Mouse (Mus musculus) C2C12 (cell line): ENCODE measurements around the gene Usp21. TPM values are rescaled to one million over a fixed set of nuclear protein-coding genes. Genes with fewer than 3 reads are reported as not detected.
A peak's percentile ranks its signal among the peaks of the same experiment; 100 is the strongest.

Source experiments
- H3K27me3 ChIP-seq: one replicate; pipeline ENCODE4 v1.6.1; 2011; ENCODE audit not compliant: control insufficient read depth, insufficient read depth, insufficient read length
- H3K36me3 ChIP-seq: one replicate; pipeline ENCODE4 v1.6.1; 2011; ENCODE audit not compliant: control insufficient read depth, insufficient read depth
- H3K4me3 ChIP-seq: one replicate; pipeline ENCODE4 v1.5.1; 2011; ENCODE audit warnings: mild to moderate bottlenecking, control low read depth; ENCODE audit not compliant: poor library complexity, insufficient read depth, severe bottlenecking
- H3K79me2 ChIP-seq: one replicate; pipeline ENCODE4 v1.6.1; 2011; ENCODE audit not compliant: control insufficient read depth, insufficient read depth
- H3K79me3 ChIP-seq: one replicate; pipeline ENCODE4 v1.6.1; 2011; ENCODE audit warnings: low read depth, control low read depth
- H3ac ChIP-seq: one replicate; pipeline ENCODE3; 2011; ENCODE audit warnings: low read depth; ENCODE audit not compliant: control insufficient read depth, insufficient read length
- CEBPB ChIP-seq: IDR thresholded peaks from one replicate; pipeline ENCODE4 v1.6.1; 2011; ENCODE audit warnings: low read depth, mild to moderate bottlenecking, control low read depth, moderate library complexity
- CTCF ChIP-seq: IDR thresholded peaks from one replicate; pipeline ENCODE4 v1.5.1; 2011; ENCODE audit not compliant: control insufficient read depth, insufficient read depth, insufficient read length
- FOSL1 ChIP-seq: IDR thresholded peaks from one replicate; pipeline ENCODE4 v1.8.0; 2011; ENCODE audit warnings: mild to moderate bottlenecking, low read length; ENCODE audit not compliant: poor library complexity, insufficient read depth, severe bottlenecking
- MAX ChIP-seq: IDR thresholded peaks from one replicate; pipeline ENCODE4 v1.6.1; 2011; ENCODE audit warnings: mild to moderate bottlenecking, control low read depth
- MYOD1 ChIP-seq: IDR thresholded peaks from one replicate; pipeline ENCODE4 v1.6.1; 2011; ENCODE audit warnings: low read depth; ENCODE audit not compliant: control insufficient read depth, insufficient read length
- MYOG ChIP-seq: IDR thresholded peaks from one replicate; pipeline ENCODE4 v1.6.1; 2011; ENCODE audit not compliant: control insufficient read depth, insufficient read length; ENCODE audit errors: extremely low read depth
- USF1 ChIP-seq: IDR thresholded peaks from one replicate; pipeline ENCODE4 v1.6.1; 2011; ENCODE audit warnings: low read depth, mild to moderate bottlenecking, control low read depth, moderate library complexity
- polyA plus RNA-seq: library from polyadenylated mRNA; unstranded; fragments of >200 nt; fragmentation: generic; extraction: Trizol; gene quantifications from one replicate; pipeline ENCODE4 v1.2.1, GENCODE M21; 2012; ENCODE audit warnings: missing spikeins

Usp21 gene
- polyA plus RNA-seq, 1 experiment = 20.6 TPM

DNA sequence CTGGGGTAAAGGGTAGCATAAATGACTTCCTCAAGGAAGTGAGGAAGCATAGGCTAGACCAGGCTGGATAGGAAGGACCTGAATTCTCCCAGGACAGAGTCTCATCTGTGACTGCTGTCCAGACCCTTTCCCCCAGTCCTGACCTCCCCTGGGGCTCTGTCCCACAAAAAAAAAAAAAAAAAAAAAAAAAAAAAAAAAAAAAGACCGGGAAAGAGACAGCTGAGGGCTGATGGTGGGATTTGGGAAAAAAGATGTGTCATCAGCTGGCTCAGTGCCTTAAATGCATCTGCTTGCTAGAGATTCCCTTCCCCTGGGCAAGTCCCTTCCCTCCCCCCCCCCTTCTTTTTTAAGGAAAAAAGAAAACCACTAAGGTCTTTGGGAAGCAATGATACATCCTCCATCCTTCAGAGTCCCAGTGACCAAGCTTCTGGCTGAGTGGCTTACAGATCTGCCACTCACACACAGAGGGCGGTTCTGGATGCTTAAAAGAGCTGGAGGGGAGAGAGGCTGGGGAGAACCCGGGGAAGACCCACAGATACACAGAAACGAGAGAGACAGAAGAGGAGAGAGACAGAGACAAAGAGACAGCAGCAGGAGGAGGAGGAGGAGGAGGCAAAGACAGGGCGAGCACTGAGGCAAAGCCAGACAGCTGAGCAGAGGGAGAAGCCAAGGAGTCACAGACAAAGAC lies 37.7 kb downstream of the Usp21 start, which contains the start of gene Adamts4:
Gene Adamts4, plus strand, starts transcription at position 509 of the 688 bp plus-strand sequence.
- Histone ChIP-seq H3K27me3 (no peaks in the 10 kb centered on the region), H3K36me3 (peaks cover 5% of the 10 kb centered on the region), H3ac (peak within 1 kb of the TSS; percentile 72), H3K79me3 (peaks cover 15% of the 10 kb centered on the region), H3K79me2 (peaks cover 18% of the 10 kb centered on the region), H3K4me3 (peak within 1 kb of the TSS; percentile 29)
- TF ChIP-seq FOSL1 (no peak), MYOD1 (peak; percentile 57)

DNA sequence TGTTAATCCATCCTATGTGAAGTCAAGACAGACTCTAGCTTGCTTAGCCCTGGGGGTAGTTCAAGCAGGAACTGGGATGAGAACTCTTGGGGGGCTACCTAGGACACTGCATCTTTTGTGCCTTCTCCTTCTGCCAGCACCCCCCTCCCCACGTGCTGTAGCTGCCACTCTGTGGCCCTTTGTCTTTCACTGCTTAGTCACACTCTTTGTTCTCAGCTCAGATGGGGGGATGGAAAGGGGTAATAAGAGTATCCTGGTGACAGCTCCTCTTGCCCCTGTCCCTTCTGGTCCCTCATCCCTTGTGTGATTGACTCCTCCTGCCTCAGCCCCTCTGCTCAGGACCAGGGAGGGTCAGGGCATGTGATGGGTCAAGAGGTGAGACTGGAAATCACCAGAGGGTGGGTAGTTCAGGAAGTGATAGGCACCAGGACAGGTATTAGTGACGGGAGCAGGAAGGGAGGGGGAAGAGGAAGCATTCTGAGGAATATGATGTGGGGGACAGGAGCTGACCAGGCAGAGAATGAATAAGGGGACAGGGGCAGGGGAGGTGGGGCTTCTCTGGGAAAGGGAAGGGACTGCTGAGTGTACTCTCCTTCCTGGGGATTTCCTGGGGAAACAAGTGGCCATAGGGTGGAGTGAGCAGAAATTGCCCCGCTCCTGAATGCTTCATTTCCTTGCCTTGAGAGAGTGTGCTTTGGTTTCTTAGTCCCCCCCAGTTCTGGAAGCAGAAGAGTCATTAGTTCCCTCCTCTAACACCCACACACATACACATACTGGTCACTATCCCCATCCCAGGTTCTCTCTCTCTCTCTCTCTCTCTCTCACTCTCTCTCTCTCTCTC lies 39.2 kb downstream of the Usp21 start:
- Histone ChIP-seq H3K79me2 (peaks cover 28% of the 10 kb centered on the region), H3K27me3 (no peaks in the 10 kb centered on the region), H3K36me3 (peaks cover 1% of the 10 kb centered on the region), H3K4me3 (no peak overlapping the region), H3ac (no peak overlapping the region), H3K79me3 (peaks cover 17% of the 10 kb centered on the region)
- no peak for TF ChIP-seq USF1
- TF ChIP-seq CTCF = no peak
- TF ChIP-seq MAX = no peak
- TF ChIP-seq MYOD1 = no peak
- TF ChIP-seq MYOG = no peak
- no peak for TF ChIP-seq FOSL1
- no peak for TF ChIP-seq CEBPB

DNA sequence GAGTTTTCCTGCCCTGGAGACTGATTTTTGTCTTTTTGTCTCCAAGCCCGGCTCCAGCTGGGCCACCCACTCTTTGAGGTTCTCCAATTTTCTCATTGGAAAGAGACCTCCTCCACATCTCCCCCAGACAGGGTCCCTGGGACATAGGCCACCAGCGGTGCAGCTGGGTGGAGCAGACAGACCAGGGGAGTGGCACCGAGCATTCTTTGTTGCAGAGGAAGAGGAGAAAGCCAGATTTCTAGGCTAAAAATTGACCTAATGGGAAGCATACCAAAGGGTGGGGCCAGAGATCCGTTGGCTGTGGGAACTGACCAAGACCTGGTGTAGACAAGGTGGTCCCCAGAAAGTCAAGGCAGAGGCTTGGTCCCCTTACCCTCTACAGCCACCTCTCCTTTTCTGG lies 39.9 kb downstream of the Usp21 start:
- Histone ChIP-seq H3K36me3 (peaks cover 7% of the 10 kb centered on the region), H3K4me3 (no peak overlapping the region), H3K27me3 (no peaks in the 10 kb centered on the region), H3K79me3 (peaks cover 19% of the 10 kb centered on the region), H3K79me2 (peaks cover 35% of the 10 kb centered on the region), H3ac (no peak overlapping the region)
- TF ChIP-seq MYOD1 (no peak), USF1 (no peak), FOSL1 (no peak), CTCF (no peak), CEBPB (no peak), MAX (no peak), MYOG (no peak)

DNA sequence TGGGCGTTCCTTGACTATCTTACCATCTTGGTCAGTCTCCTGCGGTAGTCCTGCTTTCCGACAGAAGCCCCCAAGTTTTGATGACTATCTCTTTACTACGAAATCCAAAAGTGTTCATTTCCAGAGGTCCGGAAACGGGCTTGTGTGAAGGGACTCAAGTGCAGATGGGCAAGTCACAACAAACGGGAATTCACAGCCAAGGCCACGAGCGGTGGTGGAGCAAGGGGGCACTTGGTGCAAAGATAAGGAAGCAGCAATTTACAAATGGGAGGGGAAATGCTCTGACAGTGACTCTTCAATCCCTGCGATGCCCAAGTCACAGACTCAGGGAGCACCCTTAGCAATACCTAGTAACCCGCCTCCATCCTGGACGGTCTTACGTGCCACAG lies 40.3 kb downstream of the Usp21 start:
- peaks cover 35% of the 10 kb centered on the region for H3K79me2 ChIP-seq
- TF ChIP-seq MYOD1 (no peak), CTCF (no peak), MYOG (no peak), MAX (no peak), CEBPB (no peak), FOSL1 (no peak), USF1 (no peak)
- peak overlapping the region; percentile 53 for H3ac ChIP-seq
- peaks cover 19% of the 10 kb centered on the region for H3K79me3 ChIP-seq
- no peaks in the 10 kb centered on the region for H3K27me3 ChIP-seq
- H3K36me3 ChIP-seq = peaks cover 7% of the 10 kb centered on the region
- peak overlapping the region; percentile 65 for H3K4me3 ChIP-seq

DNA sequence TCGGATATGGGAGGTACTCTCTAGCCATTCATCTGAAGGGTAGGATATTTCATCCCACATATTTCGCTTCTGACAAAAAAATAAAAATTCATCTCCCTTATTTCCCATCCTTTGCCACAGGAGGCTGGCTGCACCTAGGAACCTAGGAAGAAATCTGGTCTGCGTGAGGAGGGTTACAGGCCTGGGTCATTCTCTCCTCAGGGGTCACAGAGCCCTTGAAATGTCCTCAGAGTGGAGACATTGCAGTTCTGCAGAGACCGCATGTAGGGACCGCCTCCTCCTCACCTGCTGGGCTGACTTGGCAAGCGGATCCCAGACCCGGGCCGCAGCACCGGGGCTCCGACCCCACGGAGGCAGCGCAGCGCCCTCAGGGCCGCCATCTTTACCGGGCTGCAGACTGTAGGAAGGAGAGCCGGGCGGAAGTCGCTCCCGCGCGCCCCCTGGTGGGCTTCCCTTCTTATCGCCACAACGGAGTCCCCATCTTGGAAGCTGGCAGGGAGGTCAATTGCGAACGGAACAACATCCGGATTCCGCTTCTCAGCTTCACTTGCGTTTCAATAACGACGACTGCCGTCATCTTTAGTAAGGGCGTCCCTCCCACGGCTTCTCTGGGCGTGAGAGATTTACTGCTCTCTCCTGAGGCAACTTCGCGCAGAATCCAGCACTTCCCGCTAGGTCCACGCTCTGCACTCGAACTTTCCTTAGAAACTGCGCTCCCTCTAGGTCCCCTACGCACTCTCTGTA lies 40.9 kb downstream of the Usp21 start:
- peaks cover 35% of the 10 kb centered on the region for H3K79me2 ChIP-seq
- TF ChIP-seq MYOG = no peak
- peak; percentile 80 for TF ChIP-seq CTCF
- TF ChIP-seq CEBPB = no peak
- no peak for TF ChIP-seq FOSL1
- TF ChIP-seq MAX = peak; percentile 15
- no peak for TF ChIP-seq MYOD1
- peak overlapping the region; percentile 100 for H3ac ChIP-seq
- peaks cover 19% of the 10 kb centered on the region for H3K79me3 ChIP-seq
- H3K27me3 ChIP-seq = no peaks in the 10 kb centered on the region
- H3K4me3 ChIP-seq = peak overlapping the region; percentile 65
- peaks cover 7% of the 10 kb centered on the region for H3K36me3 ChIP-seq
